Mouse (Mus musculus) E14TG2a.4 (cell line): Measurements from ENCODE around the gene Gpat3.

Experiments used
- H3K27me3 ChIP-seq: 2 replicates; pipeline ENCODE4 v1.6.1; 2014; ENCODE audit warnings: low read length, control low read depth; ENCODE audit not compliant: insufficient read depth
- H3K36me3 ChIP-seq: 2 replicates; pipeline ENCODE4 v1.6.1; 2014; ENCODE audit warnings: low read length, control low read depth; ENCODE audit not compliant: insufficient read depth
- H3K4me1 ChIP-seq: replicated peaks from 2 replicates; pipeline ENCODE4 v1.6.1; 2014; ENCODE audit warnings: low read depth, low read length, control low read depth
- H3K4me3 ChIP-seq: replicated peaks from 2 replicates; pipeline ENCODE4 v1.5.1; 2014; ENCODE audit warnings: mild to moderate bottlenecking, low read length
- H3K9me3 ChIP-seq: 2 replicates; pipeline ENCODE4 v1.6.1; 2014; ENCODE audit warnings: low read length, control low read depth
- CTCF ChIP-seq: conservative IDR thresholded peaks from 2 replicates; pipeline ENCODE4 v1.5.1; 2014; ENCODE audit warnings: low read length
- NANOG ChIP-seq: IDR thresholded peaks from 2 replicates; pipeline ENCODE4 v1.6.1; 2014; ENCODE audit warnings: borderline replicate concordance, low read length, mixed read lengths
- POU5F1 ChIP-seq: IDR thresholded peaks from 2 replicates; pipeline ENCODE4 v1.6.1; 2014; ENCODE audit warnings: low read length, borderline replicate concordance

Gene Gpat3

GRCm38 (mm10) chr5:100826531-100826930, 19.0 kb upstream of the Gpat3 start:
- Histone ChIP-seq H3K36me3 (no peaks in the 10 kb centered on the region), H3K9me3 (no peaks in the 10 kb centered on the region), H3K4me3 (no peak overlapping the region), H3K4me1 (peaks cover 8% of the 10 kb centered on the region; the same call in 1 of the 2 replicates), H3K27me3 (no peaks in the 10 kb centered on the region)
- TF ChIP-seq NANOG (no peak), POU5F1 (no peak), CTCF (no peak)

GRCm38 (mm10) chr5:100828701-100829100, 16.8 kb upstream of the Gpat3 start:
- Histone ChIP-seq H3K4me1 (0 out of 2 replicates have a peak, but pooled peaks cover 4% of the 10 kb centered on the region), H3K27me3 (no peaks in the 10 kb centered on the region), H3K36me3 (no peaks in the 10 kb centered on the region), H3K4me3 (no peak overlapping the region), H3K9me3 (no peaks in the 10 kb centered on the region)
- TF ChIP-seq CTCF (no peak), POU5F1 (no peak), NANOG (no peak)

- H3K4me1 ChIP-seq, result peaks cover 14% of the 10 kb centered on the region
- peaks cover 3% of the 10 kb centered on the region for H3K9me3 ChIP-seq
- no peaks in the 10 kb centered on the region for H3K36me3 ChIP-seq
- no peak for TF ChIP-seq NANOG
- TF ChIP-seq POU5F1, result no peak
- TF ChIP-seq CTCF, result no peak
- no peaks in the 10 kb centered on the region for H3K27me3 ChIP-seq
- H3K4me3 ChIP-seq, result no peak overlapping the region
These were observed 12.8 kb upstream of the Gpat3 start for GRCm38 (mm10) chr5:100832680-100833079.

GRCm38 (mm10) chr5:100833841-100834240, 11.7 kb upstream of the Gpat3 start:
- TF ChIP-seq NANOG (no peak), CTCF (no peak), POU5F1 (no peak)
- peaks cover 19% of the 10 kb centered on the region for H3K4me1 ChIP-seq

GRCm38 (mm10) chr5:100835862-100836538, 9.5 kb upstream of the Gpat3 start:
- Histone ChIP-seq H3K4me3 (no peak overlapping the region), H3K36me3 (no peaks in the 10 kb centered on the region), H3K27me3 (no peaks in the 10 kb centered on the region), H3K4me1 (peaks cover 20% of the 10 kb centered on the region), H3K9me3 (peaks cover 3% of the 10 kb centered on the region)
- TF ChIP-seq NANOG (no peak), CTCF (no peak), POU5F1 (no peak)

More at GRCm38 (mm10) chr5:100833841-100834240, 11.7 kb upstream of the Gpat3 start:
- Histone ChIP-seq H3K4me3 (no peak overlapping the region), H3K27me3 (no peaks in the 10 kb centered on the region), H3K9me3 (peaks cover 3% of the 10 kb centered on the region), H3K36me3 (no peaks in the 10 kb centered on the region)

- TF ChIP-seq NANOG (no peak), CTCF (no peak), POU5F1 (no peak)
- Histone ChIP-seq H3K4me3 (no peak overlapping the region), H3K27me3 (no peaks in the 10 kb centered on the region), H3K9me3 (peaks cover 19% of the 10 kb centered on the region), H3K36me3 (no peaks in the 10 kb centered on the region), H3K4me1 (peaks cover 20% of the 10 kb centered on the region)
These were observed 7.6 kb upstream of the Gpat3 start for GRCm38 (mm10) chr5:100837907-100838306.

- H3K9me3 ChIP-seq, result peaks cover 16% of the 10 kb centered on the region
- H3K4me3 ChIP-seq, result no peak overlapping the region
- H3K36me3 ChIP-seq, result no peaks in the 10 kb centered on the region
- H3K27me3 ChIP-seq, result peaks cover 51% of the 10 kb centered on the region
- peaks cover 16% of the 10 kb centered on the region for H3K4me1 ChIP-seq
- TF ChIP-seq CTCF (no peak), POU5F1 (no peak), NANOG (no peak)
These were observed 1.0 kb upstream of the Gpat3 start for GRCm38 (mm10) chr5:100844485-100844884.

GRCm38 (mm10) chr5:100845848-100846598, 510 bp downstream of the Gpat3 start:
- H3K4me1 ChIP-seq, result peaks cover 16% of the 10 kb centered on the region
- peaks cover 15% of the 10 kb centered on the region for H3K9me3 ChIP-seq
- peak overlapping the region; percentile 82 for H3K4me3 ChIP-seq
- peaks cover 51% of the 10 kb centered on the region for H3K27me3 ChIP-seq
- no peak for TF ChIP-seq NANOG
- TF ChIP-seq POU5F1, result no peak; the same call in 1 of the 2 replicates
- no peak for TF ChIP-seq CTCF
- no peaks in the 10 kb centered on the region for H3K36me3 ChIP-seq
